Mouse (Mus musculus) heart, embryonic 13.5 days (tissue): Measurements from ENCODE around the gene Dpf3. TPM values are rescaled to one million over a fixed set of nuclear protein-coding genes. Genes with fewer than 3 reads are reported as not detected.

Source experiments
- ATAC-seq: fragments of 200-750 bp; cut with Nextera tagmentation; 2 replicates; pipeline ENCODE4 v1.8.0; 2017; ENCODE audit warnings: moderate TSS enrichment; ENCODE audit not compliant: insufficient number of reproducible peaks, low FRiP score, low TSS enrichment; ENCODE audit errors: extremely low read depth
- H3K27ac ChIP-seq: fragments of 300-500 bp; sonication (generic); replicated peaks from 2 replicates; pipeline ENCODE4 v1.5.1; 2015; ENCODE audit warnings: moderate library complexity, mild to moderate bottlenecking, inconsistent platforms
- H3K27me3 ChIP-seq: fragments of 300-500 bp; sonication (generic); replicated peaks from 2 replicates; pipeline ENCODE4 v1.6.1; 2015; ENCODE audit warnings: mild to moderate bottlenecking, inconsistent platforms
- H3K36me3 ChIP-seq: fragments of 300-500 bp; sonication (generic); 2 replicates; pipeline ENCODE4 v1.6.1; 2015; ENCODE audit warnings: mild to moderate bottlenecking, inconsistent platforms
- H3K4me1 ChIP-seq: fragments of 300-500 bp; sonication (generic); 2 replicates; pipeline ENCODE4 v1.6.1; 2015; ENCODE audit warnings: inconsistent platforms
- H3K4me2 ChIP-seq: fragments of 300-500 bp; sonication (generic); 2 replicates; pipeline ENCODE4 v1.6.1; 2015; ENCODE audit warnings: inconsistent platforms, mild to moderate bottlenecking, moderate library complexity
- H3K4me3 ChIP-seq: fragments of 300-500 bp; sonication (generic); 2 replicates; pipeline ENCODE4 v1.5.1; 2015; ENCODE audit warnings: moderate library complexity, mild to moderate bottlenecking, inconsistent platforms
- H3K9ac ChIP-seq: fragments of 300-500 bp; sonication (generic); 2 replicates; pipeline ENCODE4 v1.6.1; 2015; ENCODE audit warnings: inconsistent platforms, mild to moderate bottlenecking, moderate library complexity
- H3K9me3 ChIP-seq: fragments of 300-500 bp; sonication (generic); 2 replicates; pipeline ENCODE4 v1.6.1; 2016; ENCODE audit warnings: inconsistent platforms
- WGBS: fragments of 180-500 bp; shearing (Covaris S2); methylation state at CpG from one replicate; pipeline ENCODE4 v1.1.7; 2015; ENCODE audit warnings: mixed read lengths; 5-methylcytosine and 5-hydroxymethylcytosine counted together
- polyA plus RNA-seq: library from polyadenylated mRNA; unstranded; fragments of >200 nt; fragmentation: Nextera tagmentation; extraction: Ambion mirVana; gene quantifications from 2 replicates; pipeline ENCODE4 v1.2.1, GENCODE M21; 2015

Dpf3 gene
- polyA plus RNA-seq, 1 experiment from 2014 or later, result 18.8 TPM

- 10% methylated on average over 6 of the region's 6 CpGs for WGBS
- Histone ChIP-seq H3K27ac (peak overlapping the region; percentile 65), H3K27me3 (no peaks in the 10 kb centered on the region), H3K4me3 (no peak overlapping the region), H3K4me2 (peak overlapping the region; percentile 19), H3K9ac (peak overlapping the region; percentile 60), H3K36me3 (peaks cover 7% of the 10 kb centered on the region), H3K4me1 (peaks cover 45% of the 10 kb centered on the region), H3K9me3 (no peaks in the 10 kb centered on the region)
- ATAC-seq, result no peak
Measured at GRCm38 (mm10) chr12:83466508-83467430, 20.7 kb downstream of the Dpf3 start.

GRCm38 (mm10) chr12:83466053-83466452 lies 21.5 kb downstream of the Dpf3 start:
- Histone ChIP-seq H3K36me3 (peaks cover 13% of the 10 kb centered on the region), H3K27ac (peak overlapping the region; percentile 65; the same call in 1 of the 2 replicates), H3K4me2 (peak overlapping the region; percentile 19), H3K27me3 (no peaks in the 10 kb centered on the region), H3K9me3 (no peaks in the 10 kb centered on the region), H3K4me3 (no peak overlapping the region), H3K9ac (peak overlapping the region; percentile 60), H3K4me1 (peaks cover 38% of the 10 kb centered on the region)
- ATAC-seq, result no peak
- WGBS, result 73% methylated on average over 4 of the region's 4 CpGs

GRCm38 (mm10) chr12:83460272-83460671 lies 27.2 kb downstream of the Dpf3 start:
- peaks cover 13% of the 10 kb centered on the region for H3K4me1 ChIP-seq
- H3K27ac ChIP-seq, result no peak overlapping the region
- ATAC-seq, result no peak
- peaks cover 20% of the 10 kb centered on the region for H3K36me3 ChIP-seq
- H3K9ac ChIP-seq, result no peak overlapping the region
- no peaks in the 10 kb centered on the region for H3K9me3 ChIP-seq
- whole genome bisulfite sequencing, result 75% methylated on average over 3 of the region's 3 CpGs
- H3K27me3 ChIP-seq, result no peaks in the 10 kb centered on the region
- H3K4me2 ChIP-seq, result no peak overlapping the region
- no peak overlapping the region for H3K4me3 ChIP-seq

GRCm38 (mm10) chr12:83454697-83455321 lies 32.7 kb downstream of the Dpf3 start:
- H3K4me2 ChIP-seq, result no peak overlapping the region
- no peaks in the 10 kb centered on the region for H3K27me3 ChIP-seq
- H3K27ac ChIP-seq, result peak overlapping the region; percentile 56
- H3K4me3 ChIP-seq, result no peak overlapping the region
- no peak for ATAC-seq
- no peaks in the 10 kb centered on the region for H3K9me3 ChIP-seq
- 58% methylated on average over 5 of the region's 5 CpGs for WGBS
- H3K4me1 ChIP-seq, result peaks cover 44% of the 10 kb centered on the region
- peaks cover 7% of the 10 kb centered on the region; the same call in 1 of the 2 replicates for H3K36me3 ChIP-seq
- H3K9ac ChIP-seq, result no peak overlapping the region; the same call in 1 of the 2 replicates

GRCm38 (mm10) chr12:83451850-83452249 lies 35.7 kb downstream of the Dpf3 start:
- Histone ChIP-seq H3K27ac (no peak overlapping the region), H3K4me2 (no peak overlapping the region), H3K9me3 (no peaks in the 10 kb centered on the region), H3K9ac (no peak overlapping the region), H3K4me1 (peaks cover 64% of the 10 kb centered on the region), H3K36me3 (peaks cover 7% of the 10 kb centered on the region; the same call in 1 of the 2 replicates), H3K27me3 (no peaks in the 10 kb centered on the region; the same call in 1 of the 2 replicates), H3K4me3 (no peak overlapping the region)
- no peak for ATAC-seq
- 60% methylated on average over 8 of the region's 8 CpGs for WGBS

- H3K4me3 ChIP-seq, result no peak overlapping the region
- no peak overlapping the region for H3K9ac ChIP-seq
- no peak overlapping the region for H3K4me2 ChIP-seq
- no peaks in the 10 kb centered on the region for H3K36me3 ChIP-seq
- no peaks in the 10 kb centered on the region; the same call in 1 of the 2 replicates for H3K27me3 ChIP-seq
- WGBS, result 84% methylated on average over 1 of the region's 1 CpGs
- no peak for ATAC-seq
- no peaks in the 10 kb centered on the region for H3K9me3 ChIP-seq
- no peak overlapping the region for H3K27ac ChIP-seq
- peaks cover 68% of the 10 kb centered on the region for H3K4me1 ChIP-seq
Measured at GRCm38 (mm10) chr12:83450471-83450870, 37.0 kb downstream of the Dpf3 start.

- Histone ChIP-seq H3K4me3 (no peak overlapping the region), H3K4me1 (peaks cover 66% of the 10 kb centered on the region), H3K36me3 (no peaks in the 10 kb centered on the region), H3K27ac (no peak overlapping the region), H3K9ac (no peak overlapping the region), H3K4me2 (no peak overlapping the region), H3K9me3 (no peaks in the 10 kb centered on the region), H3K27me3 (no peaks in the 10 kb centered on the region; the same call in 1 of the 2 replicates)
- 79% methylated on average over 7 of the region's 7 CpGs for WGBS
- no peak for ATAC-seq
Measured at GRCm38 (mm10) chr12:83449202-83449601, 38.3 kb downstream of the Dpf3 start.

- Histone ChIP-seq H3K27ac (no peak overlapping the region; the same call in 1 of the 2 replicates), H3K4me2 (no peak overlapping the region), H3K9ac (no peak overlapping the region), H3K4me1 (peaks cover 45% of the 10 kb centered on the region), H3K36me3 (no peaks in the 10 kb centered on the region), H3K4me3 (no peak overlapping the region), H3K27me3 (no peaks in the 10 kb centered on the region; the same call in 1 of the 2 replicates), H3K9me3 (no peaks in the 10 kb centered on the region)
- no peak for ATAC-seq
- 57% methylated on average over 6 of the region's 6 CpGs for WGBS
Measured at GRCm38 (mm10) chr12:83445587-83445986, 41.9 kb downstream of the Dpf3 start.

- 87% methylated on average over 2 of the region's 2 CpGs for WGBS
- Histone ChIP-seq H3K36me3 (no peaks in the 10 kb centered on the region), H3K9me3 (no peaks in the 10 kb centered on the region), H3K4me2 (no peak overlapping the region), H3K4me1 (peaks cover 51% of the 10 kb centered on the region), H3K4me3 (no peak overlapping the region), H3K27ac (no peak overlapping the region), H3K27me3 (no peaks in the 10 kb centered on the region; the same call in 1 of the 2 replicates), H3K9ac (no peak overlapping the region)
- no peak for ATAC-seq
Measured at GRCm38 (mm10) chr12:83444448-83444847, 43.1 kb downstream of the Dpf3 start.

GRCm38 (mm10) chr12:83438002-83438401 lies 49.5 kb downstream of the Dpf3 start:
- Histone ChIP-seq H3K27me3 (no peaks in the 10 kb centered on the region), H3K27ac (no peak overlapping the region), H3K4me1 (peaks cover 29% of the 10 kb centered on the region), H3K36me3 (0 out of 2 replicates have a peak, but pooled peaks cover 3% of the 10 kb centered on the region), H3K4me2 (no peak overlapping the region), H3K9ac (no peak overlapping the region), H3K4me3 (no peak overlapping the region), H3K9me3 (no peaks in the 10 kb centered on the region)
- WGBS, result 74% methylated on average over 2 of the region's 2 CpGs
- ATAC-seq, result no peak

- H3K4me1 ChIP-seq, result peaks cover 32% of the 10 kb centered on the region
- H3K4me2 ChIP-seq, result no peak overlapping the region
- ATAC-seq, result no peak
- H3K9ac ChIP-seq, result no peak overlapping the region
- H3K4me3 ChIP-seq, result no peak overlapping the region
- H3K27me3 ChIP-seq, result no peaks in the 10 kb centered on the region
- WGBS, result 26% methylated on average over 10 of the region's 10 CpGs
- H3K36me3 ChIP-seq, result 0 out of 2 replicates have a peak, but pooled peaks cover 3% of the 10 kb centered on the region
- peak overlapping the region; percentile 32 for H3K27ac ChIP-seq
- no peaks in the 10 kb centered on the region for H3K9me3 ChIP-seq
Measured at GRCm38 (mm10) chr12:83433987-83434698, 53.4 kb downstream of the Dpf3 start.
